Mouse (Mus musculus) erythroblast, adult 5-6 weeks (primary cell): ENCODE results near the gene Nuak2. TPM values are rescaled to one million over a fixed set of nuclear protein-coding genes. Genes with fewer than 3 reads are reported as not detected.
A peak's percentile ranks its signal among the peaks of the same experiment; 100 is the strongest.
"Not testable (repeated sequence)": the region's sequence is repeated elsewhere in the genome, so short reads cannot be mapped to it uniquely, and the experiment has no call there.

ENCODE experiments used
- ATAC-seq: replicated peaks from 2 replicates; pipeline ENCODE4 v1.8.0; 2016; ENCODE audit warnings: moderate number of reproducible peaks, mild to moderate bottlenecking, moderate TSS enrichment, inconsistent platforms; ENCODE audit not compliant: poor library complexity, low FRiP score, severe bottlenecking
- total RNA-seq, 2 experiments: library from RNA; stranded (forward) in 1 of 2; stranded (reverse) in 1 of 2; fragments of 150-400 nt in 1 of 2; fragments of 200-764, 138-1000 nt in 1 of 2; gene quantifications; 2 replicates each; pipeline versions ENCODE4 v1.2.3 to v1.2.4; 2015 to 2017; ENCODE audit warnings: low replicate concordance in 2 of 2

The Nuak2 gene
- total RNA-seq, 2 experiments from 2014 or later = 3.7 to 4.4 TPM

GRCm38 (mm10) chr1:132346134-132346851, 30.4 kb downstream of the Nuak2 start:
- ATAC-seq = no peak

GRCm38 (mm10) chr1:132346951-132347350, 31.0 kb downstream of the Nuak2 start:
- ATAC-seq = no peak

GRCm38 (mm10) chr1:132348401-132348800, 32.5 kb downstream of the Nuak2 start:
- ATAC-seq = no peak

DNA sequence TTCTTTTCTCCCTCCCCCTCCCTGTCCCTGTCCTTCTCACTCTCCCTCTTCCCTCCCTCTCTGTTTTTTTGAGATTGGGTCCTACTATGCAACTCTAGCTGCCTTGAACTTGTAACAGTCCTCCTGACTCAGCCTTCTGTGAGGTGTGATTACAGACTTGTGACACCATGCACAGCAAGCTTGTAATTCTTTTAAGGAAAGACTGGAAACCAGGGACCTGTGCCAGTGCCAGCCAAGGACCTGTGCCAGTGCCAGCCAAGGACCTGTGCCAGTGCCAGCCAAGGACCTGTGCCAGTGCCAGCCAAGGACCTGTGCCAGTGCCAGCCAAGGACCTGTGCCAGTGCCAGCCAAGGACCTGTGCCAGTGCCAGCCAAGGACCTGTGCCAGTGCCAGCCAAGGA, 33.1 kb downstream of the Nuak2 start:
- not testable (repeated sequence) for ATAC-seq

- not testable (repeated sequence) for ATAC-seq
Observed at GRCm38 (mm10) chr1:132349601-132350000, 33.7 kb downstream of the Nuak2 start.

GRCm38 (mm10) chr1:132351058-132351457, 35.1 kb downstream of the Nuak2 start:
- no peak for ATAC-seq

- no peak for ATAC-seq
Observed at GRCm38 (mm10) chr1:132353389-132353788, 37.5 kb downstream of the Nuak2 start.

DNA sequence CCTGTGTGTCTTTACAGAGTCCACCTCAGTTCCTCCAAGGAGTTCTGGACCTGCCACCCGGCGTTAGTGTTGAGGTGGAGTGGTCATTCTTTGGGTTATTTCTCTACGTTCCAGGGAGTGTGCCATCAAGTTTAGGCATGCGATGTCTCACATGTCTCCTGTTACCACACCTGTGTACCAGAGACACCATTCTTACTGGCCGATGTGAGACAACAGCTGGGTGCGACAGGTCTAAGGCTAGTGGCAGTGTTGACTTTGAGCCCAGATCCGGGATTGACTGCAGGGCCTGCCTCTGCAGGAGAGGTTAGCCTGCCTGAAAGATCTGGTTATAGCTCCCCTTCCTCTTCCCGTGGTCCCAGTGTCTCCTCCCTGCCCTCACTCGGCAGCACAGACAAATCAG, 38.3 kb downstream of the Nuak2 start:
- ATAC-seq = no peak

- ATAC-seq = 0 out of 2 replicates have a peak, but pooled peaks have one; percentile 1
Observed at GRCm38 (mm10) chr1:132355162-132355601, 39.3 kb downstream of the Nuak2 start.

DNA sequence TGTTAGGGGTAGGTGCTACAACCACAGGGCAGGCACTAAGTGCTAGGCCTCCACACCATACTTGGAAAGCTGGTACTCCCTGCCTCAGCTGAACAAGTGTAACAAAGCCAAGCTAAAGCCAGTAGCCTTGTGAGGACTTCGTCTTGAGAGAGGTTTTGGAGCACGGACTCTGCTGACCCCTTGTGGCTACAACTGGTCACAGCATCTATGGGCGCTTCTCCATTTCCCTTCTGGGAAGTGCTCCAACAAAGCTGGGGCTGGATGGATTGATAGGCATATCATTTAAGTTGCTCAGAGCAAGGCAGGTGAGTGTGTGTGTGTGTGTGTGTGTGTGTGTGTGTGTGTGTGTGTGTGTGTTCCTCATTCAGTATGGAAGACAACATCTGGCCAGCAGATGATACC, 39.9 kb downstream of the Nuak2 start:
- ATAC-seq = peak; percentile 21

DNA sequence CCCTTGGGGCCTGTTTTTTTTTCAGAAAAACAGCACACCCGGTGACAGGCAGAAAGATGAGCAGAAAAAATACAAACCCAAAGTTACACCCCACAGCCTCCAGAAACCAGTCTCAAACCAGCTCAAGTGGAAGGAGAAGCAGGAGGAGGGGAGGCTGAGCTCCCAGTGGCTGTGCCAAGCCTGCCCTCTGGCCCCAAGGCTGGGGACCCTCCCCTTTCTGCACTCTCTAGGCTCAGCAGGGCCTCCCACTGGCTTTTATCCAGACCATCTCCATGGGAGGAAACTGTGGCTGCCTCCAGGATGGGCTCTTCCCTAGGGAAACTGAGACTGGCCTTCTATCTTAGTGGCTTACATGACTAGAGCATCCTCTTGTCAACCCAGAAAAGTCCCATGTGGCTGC, 40.9 kb downstream of the Nuak2 start:
- ATAC-seq = peak; percentile 3

DNA sequence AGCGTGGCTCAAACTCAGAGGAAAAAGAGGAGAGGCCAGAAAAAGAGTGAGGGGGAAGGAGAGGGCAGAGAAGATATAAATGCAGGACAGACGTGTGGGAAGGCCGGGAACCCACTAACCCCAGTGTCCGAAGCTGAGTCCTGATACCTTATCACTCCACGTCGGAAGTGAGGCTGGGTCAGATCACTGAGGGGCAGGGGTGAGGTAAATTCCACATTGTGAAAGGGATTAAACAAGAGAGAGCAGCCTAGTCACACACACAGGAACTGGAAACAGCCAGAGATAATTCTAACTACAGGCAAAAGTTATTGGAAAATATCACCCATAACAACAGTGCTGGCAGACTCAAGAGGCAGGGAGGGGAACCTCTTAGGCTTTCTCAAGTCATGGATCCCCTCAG, 46.0 kb downstream of the Nuak2 start:
- no peak for ATAC-seq

DNA sequence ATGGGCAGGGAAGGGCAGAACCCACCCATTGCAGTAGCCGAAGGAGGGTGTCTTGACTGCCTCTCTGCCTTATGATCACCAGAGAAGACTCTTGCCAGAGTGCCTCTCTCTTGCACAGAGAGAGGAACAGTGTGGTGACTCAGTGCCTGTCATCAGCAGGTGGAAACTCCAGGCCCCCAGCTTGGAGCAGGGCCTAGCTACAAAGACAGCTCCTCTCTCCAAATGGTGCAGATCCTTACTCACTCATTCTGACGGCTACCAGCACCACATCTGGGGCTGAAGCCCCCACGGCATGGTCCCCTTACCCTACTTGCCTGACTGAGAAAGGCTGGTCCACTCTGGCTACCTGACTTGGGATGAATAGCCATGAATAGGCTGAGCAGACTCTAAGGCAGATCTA, 48.5 kb downstream of the Nuak2 start:
- ATAC-seq = peak; percentile 0; the same call in 1 of the 2 replicates

DNA sequence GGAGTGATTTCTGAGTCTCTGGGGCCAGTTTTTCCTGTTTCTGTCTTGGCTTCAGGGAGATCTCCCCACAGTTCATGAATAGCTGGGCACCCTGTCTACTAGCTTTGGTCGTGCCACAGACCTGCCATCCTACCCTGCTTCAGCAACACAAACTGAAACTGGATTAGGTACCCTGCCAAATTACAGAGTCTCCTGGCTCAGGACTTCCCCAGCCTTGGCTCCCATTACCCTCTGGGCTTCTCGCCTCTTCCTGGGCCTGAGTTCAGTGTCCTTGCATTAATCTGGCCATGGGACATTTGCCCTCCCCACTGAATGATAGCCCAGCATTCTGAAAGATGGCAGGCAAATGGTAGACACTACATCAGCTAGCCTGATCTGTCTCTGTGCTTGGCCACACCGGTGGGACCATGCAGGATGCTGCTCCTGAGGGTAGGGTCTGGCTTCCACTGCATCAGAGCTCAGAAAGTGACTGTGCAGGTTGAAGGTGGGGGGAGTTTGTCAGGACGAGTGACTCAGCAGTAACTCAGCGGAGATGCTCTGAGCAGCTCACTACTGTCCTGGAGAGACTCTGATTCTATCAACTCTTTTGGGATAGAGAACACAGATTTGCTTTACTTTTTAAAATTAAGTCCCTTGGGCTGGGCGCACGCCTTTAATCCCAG, 49.1 kb downstream of the Nuak2 start:
- no peak for ATAC-seq

DNA sequence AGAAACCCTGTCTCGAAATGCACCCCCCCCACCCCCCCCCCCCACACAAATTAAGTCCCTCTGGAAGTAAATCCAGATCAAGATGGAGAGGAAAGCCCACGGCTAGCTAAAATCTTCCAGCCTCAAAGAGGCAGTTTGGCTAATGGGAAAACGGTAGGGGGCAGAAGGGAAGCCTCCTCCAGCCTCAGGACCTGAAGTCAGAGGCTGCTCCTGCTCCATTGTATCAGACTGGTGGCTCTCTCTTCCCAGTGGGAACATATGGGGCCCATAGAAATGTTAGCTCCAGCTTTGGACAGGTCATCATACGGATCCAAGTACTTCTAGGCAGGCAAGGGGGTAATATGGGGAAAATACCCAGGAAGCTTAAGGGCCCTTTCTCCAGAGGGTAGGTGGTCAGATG, 49.7 kb downstream of the Nuak2 start:
- ATAC-seq = no peak

GRCm38 (mm10) chr1:132366235-132366634, 50.3 kb downstream of the Nuak2 start:
- no peak for ATAC-seq

- no peak for ATAC-seq
Observed at GRCm38 (mm10) chr1:132366937-132367336, 51.0 kb downstream of the Nuak2 start.

GRCm38 (mm10) chr1:132367692-132368506, 52.0 kb downstream of the Nuak2 start:
- peak; percentile 64 for ATAC-seq

GRCm38 (mm10) chr1:132370681-132371173, 54.8 kb downstream of the Nuak2 start:
- ATAC-seq = no peak

- ATAC-seq = no peak
Observed at GRCm38 (mm10) chr1:132371298-132372081, 55.6 kb downstream of the Nuak2 start.
